Mouse (Mus musculus): ENCODE data around the gene 6820408C15Rik.

6820408C15Rik gene

GRCm38 (mm10) chr2:152476763-152477162 is 61.4 kb downstream of the 6820408C15Rik start, which contains the start of gene Defb20:
Defb20 (plus strand) TSS chr2:152477063.
- DNase-seq: no peak

DNA sequence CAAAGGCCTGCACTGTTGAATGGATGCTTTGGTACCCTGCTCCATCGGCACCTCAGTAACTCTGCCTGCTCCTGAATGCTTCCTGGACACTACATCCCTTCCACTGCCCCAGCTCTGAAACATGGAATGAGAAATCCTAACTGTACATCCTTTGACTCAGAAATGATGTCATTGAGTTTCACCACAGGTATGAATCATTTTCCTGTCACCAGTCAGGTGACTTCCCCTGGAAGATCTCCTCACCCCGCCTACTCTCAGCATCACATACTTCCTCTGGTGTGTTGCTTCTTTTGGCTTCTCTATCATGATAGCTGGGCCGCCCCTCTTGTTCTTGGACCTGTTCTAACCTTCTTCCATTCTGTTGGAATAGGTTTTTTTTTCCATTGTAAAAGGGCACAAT is 65.5 kb downstream of the 6820408C15Rik start:
- no peak for DNase-seq

GRCm38 (mm10) chr2:152481726-152482125 is 66.3 kb downstream of the 6820408C15Rik start:
- no peak for DNase-seq

DNA sequence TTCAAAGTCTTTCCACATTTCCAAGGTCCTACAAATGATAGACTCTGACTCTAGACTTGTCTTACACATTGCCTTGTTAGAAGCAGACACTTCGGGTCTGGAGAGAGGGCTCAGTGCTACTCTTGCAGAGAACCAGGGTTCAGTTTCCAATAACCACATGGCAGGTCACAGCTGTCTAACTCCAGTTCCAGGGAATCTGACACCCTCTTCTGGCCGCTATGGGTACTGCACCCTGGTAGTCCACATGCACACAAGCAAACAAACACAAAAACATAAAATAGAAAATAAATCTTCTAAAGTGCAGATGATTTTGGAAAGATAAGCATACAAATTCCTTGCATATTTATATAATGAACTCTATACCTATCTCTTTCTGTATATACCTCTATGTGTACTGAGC is 71.6 kb downstream of the 6820408C15Rik start:
- DNase-seq: no peak

DNA sequence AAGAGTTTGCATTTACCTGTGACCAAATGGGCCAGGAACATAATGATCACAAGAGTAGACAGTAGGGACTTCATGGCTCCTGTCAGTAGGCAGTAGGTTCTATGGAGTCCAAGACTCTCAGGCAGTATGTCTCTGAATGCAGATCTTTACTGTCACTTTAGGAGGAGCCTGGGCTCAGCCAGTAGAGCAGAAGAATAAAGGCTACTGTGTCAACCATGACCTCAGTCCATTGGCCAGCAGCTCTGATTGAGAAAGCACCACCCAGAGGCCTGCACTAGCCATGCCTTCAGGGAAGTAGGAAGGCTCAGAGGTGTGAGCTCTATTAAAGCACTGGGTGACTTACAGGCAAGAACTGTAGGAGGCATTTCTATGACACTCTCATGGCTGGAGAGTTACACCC is 74.7 kb downstream of the 6820408C15Rik start, which contains the start of gene Defb22:
TSS of gene Defb22 (minus strand) at position 101 of the 400 bp plus-strand sequence.
- no peak for DNase-seq

DNA sequence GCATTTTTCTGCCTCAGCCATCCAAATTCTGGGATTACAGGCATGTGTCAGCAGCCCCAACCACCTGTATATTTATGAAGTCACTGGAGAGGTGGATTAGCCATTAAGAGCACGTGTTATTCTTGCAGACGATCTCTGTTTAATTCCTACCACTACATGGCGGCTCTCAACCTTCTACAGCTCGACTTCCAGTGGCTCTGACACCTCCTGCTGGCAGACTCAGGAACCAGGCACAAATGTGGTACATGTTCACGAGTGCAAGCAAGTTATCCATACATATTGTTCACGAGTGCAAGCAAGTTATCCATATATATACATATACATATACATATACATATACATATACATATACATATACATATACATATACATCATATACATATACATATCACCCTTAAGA is 77.8 kb downstream of the 6820408C15Rik start:
- DNase-seq: no peak
